Mouse (Mus musculus): ENCODE measurements around the gene Apbb2. TPM values are rescaled to one million over a fixed set of nuclear protein-coding genes. Genes with fewer than 3 reads are reported as not detected.

The Apbb2 gene
- polyA plus RNA-seq, 1 experiment from 2014 or later, result 126 TPM

- Histone ChIP-seq H3K27me3 (no peaks in the 10 kb centered on the region), H3K36me3 (peaks cover 9% of the 10 kb centered on the region; the same call in 1 of the 2 replicates), H3K9me3 (peaks cover 6% of the 10 kb centered on the region; the same call in 1 of the 2 replicates), H3K4me1 (replicated peaks) (peaks cover 22% of the 10 kb centered on the region), H3K4me2 (no peak overlapping the region), H3K27ac (no peak overlapping the region), H3K9ac (no peak overlapping the region), H3K4me3 (no peak overlapping the region)
- 76% methylated on average over 6 of the region's 6 CpGs for WGBS
- no peak for ATAC-seq (ENCODE audit: low FRiP score)
These were observed 74.8 kb downstream of the Apbb2 start for GRCm38 (mm10) chr5:66543761-66544160.

GRCm38 (mm10) chr5:66543344-66543743 is 75.2 kb downstream of the Apbb2 start:
- H3K27ac ChIP-seq, result no peak overlapping the region
- H3K9me3 ChIP-seq, result peaks cover 1% of the 10 kb centered on the region; the same call in 1 of the 2 replicates
- peaks cover 5% of the 10 kb centered on the region; the same call in 1 of the 2 replicates for H3K36me3 ChIP-seq
- no peak overlapping the region for H3K4me3 ChIP-seq
- no peak overlapping the region for H3K4me2 ChIP-seq
- no peak for ATAC-seq (ENCODE audit: low FRiP score)
- H3K27me3 ChIP-seq, result no peaks in the 10 kb centered on the region
- H3K4me1 ChIP-seq (replicated peaks), result peaks cover 22% of the 10 kb centered on the region
- 88% methylated on average over 6 of the region's 6 CpGs for WGBS
- H3K9ac ChIP-seq, result no peak overlapping the region

- ATAC-seq (ENCODE audit: low FRiP score), result no peak
- Histone ChIP-seq H3K36me3 (0 out of 2 replicates have a peak, but pooled peaks cover 3% of the 10 kb centered on the region), H3K27ac (no peak overlapping the region), H3K4me1 (replicated peaks) (peaks cover 21% of the 10 kb centered on the region), H3K9me3 (no peaks in the 10 kb centered on the region), H3K9ac (no peak overlapping the region), H3K27me3 (no peaks in the 10 kb centered on the region), H3K4me2 (no peak overlapping the region), H3K4me3 (no peak overlapping the region)
- WGBS, result 85% methylated on average over 4 of the region's 4 CpGs
These were observed 76.1 kb downstream of the Apbb2 start for GRCm38 (mm10) chr5:66542521-66542920.

- ATAC-seq (ENCODE audit: low FRiP score), result no peak
- Histone ChIP-seq H3K9me3 (no peaks in the 10 kb centered on the region), H3K27ac (no peak overlapping the region), H3K4me3 (no peak overlapping the region), H3K9ac (no peak overlapping the region), H3K36me3 (0 out of 2 replicates have a peak, but pooled peaks cover 3% of the 10 kb centered on the region), H3K4me1 (replicated peaks) (peaks cover 21% of the 10 kb centered on the region), H3K27me3 (no peaks in the 10 kb centered on the region), H3K4me2 (no peak overlapping the region)
- WGBS, result 91% methylated on average over 4 of the region's 4 CpGs
These were observed 77.2 kb downstream of the Apbb2 start for GRCm38 (mm10) chr5:66541385-66541784.

- Histone ChIP-seq H3K36me3 (0 out of 2 replicates have a peak, but pooled peaks cover 3% of the 10 kb centered on the region), H3K9me3 (no peaks in the 10 kb centered on the region), H3K27me3 (no peaks in the 10 kb centered on the region), H3K4me1 (replicated peaks) (peaks cover 22% of the 10 kb centered on the region), H3K4me2 (no peak overlapping the region), H3K27ac (no peak overlapping the region), H3K9ac (no peak overlapping the region), H3K4me3 (no peak overlapping the region)
- no peak for ATAC-seq (ENCODE audit: low FRiP score)
- 99% methylated on average over 4 of the region's 4 CpGs for WGBS
These were observed 78.3 kb downstream of the Apbb2 start for GRCm38 (mm10) chr5:66540246-66540645.

GRCm38 (mm10) chr5:66537811-66538210 is 80.8 kb downstream of the Apbb2 start:
- WGBS, result 85% methylated on average over 7 of the region's 7 CpGs
- H3K4me1 ChIP-seq (replicated peaks), result peaks cover 35% of the 10 kb centered on the region
- ATAC-seq (ENCODE audit: low FRiP score), result no peak

GRCm38 (mm10) chr5:66536696-66537358 is 81.8 kb downstream of the Apbb2 start:
- H3K4me3 ChIP-seq, result no peak overlapping the region
- H3K4me1 ChIP-seq (replicated peaks), result peaks cover 36% of the 10 kb centered on the region
- no peak overlapping the region for H3K27ac ChIP-seq
- no peak for ATAC-seq (ENCODE audit: low FRiP score)
- H3K4me2 ChIP-seq, result no peak overlapping the region
- no peaks in the 10 kb centered on the region for H3K27me3 ChIP-seq
- no peak overlapping the region for H3K9ac ChIP-seq
- H3K9me3 ChIP-seq, result no peaks in the 10 kb centered on the region
- H3K36me3 ChIP-seq, result 0 out of 2 replicates have a peak, but pooled peaks cover 3% of the 10 kb centered on the region
- WGBS, result 56% methylated on average over 8 of the region's 8 CpGs

More at GRCm38 (mm10) chr5:66537811-66538210, 80.8 kb downstream of the Apbb2 start:
- Histone ChIP-seq H3K4me3 (no peak overlapping the region), H3K9me3 (no peaks in the 10 kb centered on the region), H3K4me2 (no peak overlapping the region), H3K27ac (no peak overlapping the region), H3K9ac (no peak overlapping the region), H3K36me3 (0 out of 2 replicates have a peak, but pooled peaks cover 3% of the 10 kb centered on the region), H3K27me3 (no peaks in the 10 kb centered on the region)

- H3K36me3 ChIP-seq, result 0 out of 2 replicates have a peak, but pooled peaks cover under 1% of the 10 kb centered on the region
- WGBS, result 43% methylated on average over 9 of the region's 9 CpGs
- H3K27ac ChIP-seq, result peak overlapping the region; percentile 68
- no peak for ATAC-seq (ENCODE audit: low FRiP score)
- H3K4me1 ChIP-seq (replicated peaks), result peaks cover 36% of the 10 kb centered on the region
- no peaks in the 10 kb centered on the region for H3K27me3 ChIP-seq
- no peaks in the 10 kb centered on the region for H3K9me3 ChIP-seq
- no peak overlapping the region for H3K4me2 ChIP-seq
- H3K4me3 ChIP-seq, result no peak overlapping the region
- H3K9ac ChIP-seq, result peak overlapping the region; percentile 49; the same call in 1 of the 2 replicates
These were observed 82.9 kb downstream of the Apbb2 start for GRCm38 (mm10) chr5:66535566-66536236.

GRCm38 (mm10) chr5:66533711-66534425 is 84.7 kb downstream of the Apbb2 start:
- no peak overlapping the region for H3K4me2 ChIP-seq
- H3K4me1 ChIP-seq (replicated peaks), result peaks cover 36% of the 10 kb centered on the region
- H3K9me3 ChIP-seq, result no peaks in the 10 kb centered on the region
- no peak overlapping the region for H3K4me3 ChIP-seq
- 95% methylated on average over 14 of the region's 14 CpGs for WGBS
- no peak overlapping the region for H3K9ac ChIP-seq
- no peak for ATAC-seq (ENCODE audit: low FRiP score)
- no peak overlapping the region for H3K27ac ChIP-seq
- H3K27me3 ChIP-seq, result no peaks in the 10 kb centered on the region
- no peaks in the 10 kb centered on the region for H3K36me3 ChIP-seq

- Histone ChIP-seq H3K9ac (no peak overlapping the region), H3K27me3 (no peaks in the 10 kb centered on the region), H3K4me3 (no peak overlapping the region), H3K27ac (no peak overlapping the region), H3K36me3 (no peaks in the 10 kb centered on the region), H3K9me3 (no peaks in the 10 kb centered on the region), H3K4me2 (no peak overlapping the region), H3K4me1 (replicated peaks) (peaks cover 43% of the 10 kb centered on the region)
- ATAC-seq (ENCODE audit: low FRiP score), result no peak
- WGBS, result 81% methylated on average over 6 of the region's 6 CpGs
These were observed 85.8 kb downstream of the Apbb2 start for GRCm38 (mm10) chr5:66532827-66533226.

- Histone ChIP-seq H3K4me3 (no peak overlapping the region), H3K9ac (no peak overlapping the region), H3K4me2 (no peak overlapping the region), H3K27ac (no peak overlapping the region), H3K4me1 (replicated peaks) (peaks cover 40% of the 10 kb centered on the region), H3K9me3 (no peaks in the 10 kb centered on the region), H3K27me3 (no peaks in the 10 kb centered on the region), H3K36me3 (no peaks in the 10 kb centered on the region)
- ATAC-seq (ENCODE audit: low FRiP score), result no peak
- 90% methylated on average over 4 of the region's 4 CpGs for WGBS
These were observed 88.2 kb downstream of the Apbb2 start for GRCm38 (mm10) chr5:66530361-66530760.

GRCm38 (mm10) chr5:66529631-66530030 is 89.0 kb downstream of the Apbb2 start:
- no peak overlapping the region for H3K27ac ChIP-seq

More at GRCm38 (mm10) chr5:66529631-66530030, 89.0 kb downstream of the Apbb2 start:
- Histone ChIP-seq H3K4me3 (no peak overlapping the region), H3K4me1 (replicated peaks) (peaks cover 38% of the 10 kb centered on the region), H3K4me2 (no peak overlapping the region), H3K9me3 (no peaks in the 10 kb centered on the region), H3K36me3 (no peaks in the 10 kb centered on the region), H3K9ac (no peak overlapping the region), H3K27me3 (no peaks in the 10 kb centered on the region)
- no peak for ATAC-seq (ENCODE audit: low FRiP score)
- 91% methylated on average over 7 of the region's 7 CpGs for WGBS

All from hindbrain, embryonic 13.5 days (tissue).